Mouse (Mus musculus) G1E (cell line): ENCODE results near the gene Scg5.

ENCODE experiments used
- CTCF ChIP-seq: IDR thresholded peaks from 2 replicates; pipeline ENCODE4 v1.5.1; 2012; ENCODE audit warnings: low read depth, low read length, inconsistent platforms, mixed read lengths
- GATA1 ChIP-seq: IDR thresholded peaks from 2 replicates; pipeline ENCODE4 v1.6.1; 2012; ENCODE audit warnings: borderline replicate concordance, low read length, inconsistent platforms, mixed read lengths
- GATA2 ChIP-seq: IDR thresholded peaks from 2 replicates; pipeline ENCODE4 v1.6.1; 2012; ENCODE audit warnings: low read depth, low read length, inconsistent platforms, borderline replicate concordance
- POLR2AphosphoS5 ChIP-seq: IDR thresholded peaks from 2 replicates; pipeline ENCODE4 v1.6.1; 2012; ENCODE audit warnings: low read depth, low read length, inconsistent platforms; ENCODE audit not compliant: insufficient replicate concordance
- TAL1 ChIP-seq: conservative IDR thresholded peaks from 2 replicates; pipeline ENCODE4 v1.6.1; 2012; ENCODE audit warnings: low read depth, low read length, inconsistent platforms, mixed read lengths

DNA sequence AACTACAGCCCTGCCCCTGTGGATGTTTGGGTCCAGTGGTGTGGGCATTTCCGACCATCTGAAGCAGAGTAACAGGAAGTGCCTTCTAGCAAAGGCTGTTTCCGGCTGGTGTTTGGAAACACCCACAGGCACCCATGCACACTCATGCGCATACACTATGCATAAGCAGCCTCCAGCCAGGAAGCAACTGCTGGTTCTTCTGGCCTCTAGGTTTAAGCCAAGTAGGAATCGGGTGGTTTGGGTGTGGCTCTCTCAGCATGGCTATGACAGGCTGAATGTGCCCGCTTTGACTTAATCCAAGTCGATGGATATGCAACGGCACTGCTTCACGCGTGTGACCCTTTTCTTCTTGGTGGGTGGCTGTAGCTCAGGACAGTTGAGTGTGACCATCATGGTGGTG lies 79.6 kb downstream of the Scg5 start:
- no peak for TF ChIP-seq CTCF
- TF ChIP-seq GATA1 = no peak
- no peak for TF ChIP-seq POLR2AphosphoS5
- no peak for TF ChIP-seq TAL1
- no peak for TF ChIP-seq GATA2
